Mouse (Mus musculus) bone marrow macrophage, adult 2 months (primary cell): ENCODE results near the gene Jdp2.

Source experiments
- CTCF ChIP-seq: IDR thresholded peaks from 2 replicates; pipeline ENCODE4 v1.5.1; 2012; ENCODE audit warnings: low read depth, mild to moderate bottlenecking, low read length, moderate library complexity
- POLR2A ChIP-seq: IDR thresholded peaks from 2 replicates; pipeline ENCODE4 v1.6.1; 2012; ENCODE audit warnings: mild to moderate bottlenecking, low read depth, low read length, borderline replicate concordance

GRCm38 (mm10) chr12:85614090-85614489 lies 15.3 kb downstream of the Jdp2 start:
- TF ChIP-seq CTCF (no peak), POLR2A (no peak)
